Mouse (Mus musculus) adrenal gland, adult 8-10 months (tissue): ENCODE data around the gene Fkbp3. TPM values are rescaled to one million over a fixed set of nuclear protein-coding genes. Genes with fewer than 3 reads are reported as not detected.
"Not testable (repeated sequence)": the region's sequence is repeated elsewhere in the genome, so short reads cannot be mapped to it uniquely, and the experiment has no call there.

Source experiments
- DNase-seq: peaks from one replicate; pipeline ENCODE4 v3.0.0; 2022
- total RNA-seq, 4 experiments: library from RNA; stranded (reverse); gene quantifications; 2 replicates each; pipeline ENCODE4 v1.2.4; 2022

Gene Fkbp3
- 100 to 1,000 TPM in 3 of 4 experiments, 10 to 100 TPM in 1; 100.0 to 144 (median 129) TPM for total RNA-seq

- DNase-seq, result peak; percentile 95
Measured at GRCm38 (mm10) chr12:65073611-65074178, at the start of gene Fkbp3. Gene Fkbp3, minus strand, starts transcription at chr12:65074007.

DNA sequence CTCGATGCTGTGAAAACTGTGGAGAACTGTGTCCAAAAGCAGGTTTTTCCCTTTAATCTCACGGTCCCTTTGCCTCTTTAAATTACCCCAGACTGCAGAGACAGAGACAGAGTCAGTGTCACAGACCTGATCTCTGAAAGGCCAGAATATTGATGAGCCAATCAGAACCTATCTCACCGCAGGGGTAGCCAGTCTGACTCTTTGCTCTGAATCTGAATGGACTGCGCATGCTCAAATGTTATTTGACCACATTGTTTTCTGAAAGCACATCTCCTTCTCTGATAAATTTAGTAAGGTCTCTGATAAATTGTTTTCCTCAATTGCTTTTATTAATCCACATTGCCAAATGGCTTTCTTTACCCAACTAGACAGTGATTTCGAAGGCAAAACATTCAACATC is 45.6 kb upstream of the Fkbp3 start:
- no peak for DNase-seq

- DNase-seq, result no peak
Measured at GRCm38 (mm10) chr12:65118968-65119367, 45.2 kb upstream of the Fkbp3 start.

GRCm38 (mm10) chr12:65114978-65115377 is 41.2 kb upstream of the Fkbp3 start:
- not testable (repeated sequence) for DNase-seq

- no peak for DNase-seq
Measured at GRCm38 (mm10) chr12:65113925-65114324, 40.1 kb upstream of the Fkbp3 start.

DNA sequence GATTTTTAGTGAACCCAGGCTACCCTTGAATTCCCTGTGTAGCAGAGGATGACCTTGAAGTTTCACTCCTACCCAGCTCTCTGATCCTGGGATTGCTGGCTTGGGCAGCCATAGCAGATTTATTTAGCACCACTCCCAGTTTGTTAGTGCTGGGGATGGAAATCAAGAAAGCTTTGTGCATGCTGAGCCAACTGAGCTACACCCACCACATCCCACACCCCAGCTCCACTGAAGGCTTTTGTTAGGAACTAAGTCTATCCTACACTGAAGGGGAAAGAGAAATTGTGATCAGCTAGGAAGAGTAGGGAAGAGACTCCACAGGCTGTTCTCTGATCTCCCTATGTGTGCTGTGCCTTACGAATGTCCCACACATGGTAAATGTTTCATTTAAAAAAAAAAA is 39.0 kb upstream of the Fkbp3 start:
- DNase-seq, result no peak

- no peak for DNase-seq
Measured at GRCm38 (mm10) chr12:65111503-65111902, 37.7 kb upstream of the Fkbp3 start.

DNA sequence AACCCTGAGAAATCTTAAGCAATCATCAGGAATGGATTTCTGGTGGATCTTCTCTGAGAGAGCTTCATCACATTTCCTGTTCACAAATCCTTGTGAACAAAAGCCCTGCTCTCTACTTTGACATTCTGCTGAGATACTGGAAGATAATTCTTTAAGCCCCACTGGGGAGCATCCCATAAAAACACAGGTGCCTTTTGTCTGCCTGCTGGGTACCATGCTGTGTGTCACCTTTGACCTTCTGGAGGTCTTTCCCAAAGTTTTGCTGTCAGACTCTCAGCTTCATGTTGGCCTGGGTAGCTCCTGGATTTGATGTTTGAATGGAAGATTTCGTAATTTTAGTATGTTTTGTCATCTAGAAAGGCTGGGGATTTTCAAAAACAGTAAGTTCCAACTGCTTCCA is 34.9 kb upstream of the Fkbp3 start:
- DNase-seq, result no peak

- DNase-seq, result no peak
Measured at GRCm38 (mm10) chr12:65076906-65077305, 3.1 kb upstream of the Fkbp3 start.

DNA sequence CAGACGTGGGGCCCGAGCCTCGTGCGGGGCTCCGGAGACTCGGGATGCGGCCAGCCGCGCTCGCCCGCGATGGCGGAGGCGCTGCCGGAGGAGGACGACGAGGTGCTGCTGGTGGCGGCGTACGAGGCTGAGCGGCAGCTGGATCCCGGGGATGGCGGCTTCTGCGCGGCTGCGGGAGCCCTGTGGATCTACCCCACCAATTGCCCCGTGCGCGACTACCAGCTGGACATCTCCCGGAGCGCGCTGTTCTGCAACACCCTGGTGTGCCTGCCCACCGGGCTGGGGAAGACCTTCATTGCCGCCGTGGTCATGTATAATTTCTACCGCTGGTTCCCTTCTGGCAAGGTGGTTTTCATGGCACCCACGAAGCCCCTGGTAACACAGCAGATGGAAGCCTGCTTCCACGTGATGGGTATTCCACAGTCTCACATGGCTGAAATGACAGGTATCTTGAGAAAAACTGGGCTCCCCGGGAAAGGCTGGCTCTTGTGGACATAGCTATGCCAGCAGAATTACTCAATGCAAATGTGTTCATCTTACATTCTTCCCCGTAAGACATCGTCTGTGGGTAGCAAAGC is 2.0 kb upstream of the Fkbp3 start:
- DNase-seq, result peak; percentile 27

- DNase-seq, result peak; percentile 90
Measured at GRCm38 (mm10) chr12:65075085-65075732, 1.4 kb upstream of the Fkbp3 start, which contains the start of gene Fancm. Gene Fancm, plus strand, starts transcription at chr12:65075603.

DNA sequence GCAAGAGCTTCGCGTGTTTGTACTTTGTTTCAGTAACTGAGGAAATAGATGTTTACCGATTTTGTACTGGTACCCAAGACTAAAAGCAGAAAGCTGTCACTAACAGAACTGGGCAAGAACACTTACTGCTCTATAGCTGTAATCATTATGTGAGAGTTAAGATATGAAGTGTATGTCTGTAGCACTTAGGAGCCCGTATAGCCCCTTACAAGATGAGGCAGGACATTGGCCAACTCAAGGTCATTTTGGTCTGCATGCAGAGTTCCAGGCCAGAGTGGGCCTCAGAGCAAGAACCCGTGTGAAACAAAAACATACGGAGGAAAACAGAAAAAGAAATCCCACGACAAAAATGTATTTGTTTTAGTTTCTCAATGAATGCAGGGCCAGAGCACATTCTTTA is 844 bp upstream of the Fkbp3 start:
- DNase-seq, result no peak

DNA sequence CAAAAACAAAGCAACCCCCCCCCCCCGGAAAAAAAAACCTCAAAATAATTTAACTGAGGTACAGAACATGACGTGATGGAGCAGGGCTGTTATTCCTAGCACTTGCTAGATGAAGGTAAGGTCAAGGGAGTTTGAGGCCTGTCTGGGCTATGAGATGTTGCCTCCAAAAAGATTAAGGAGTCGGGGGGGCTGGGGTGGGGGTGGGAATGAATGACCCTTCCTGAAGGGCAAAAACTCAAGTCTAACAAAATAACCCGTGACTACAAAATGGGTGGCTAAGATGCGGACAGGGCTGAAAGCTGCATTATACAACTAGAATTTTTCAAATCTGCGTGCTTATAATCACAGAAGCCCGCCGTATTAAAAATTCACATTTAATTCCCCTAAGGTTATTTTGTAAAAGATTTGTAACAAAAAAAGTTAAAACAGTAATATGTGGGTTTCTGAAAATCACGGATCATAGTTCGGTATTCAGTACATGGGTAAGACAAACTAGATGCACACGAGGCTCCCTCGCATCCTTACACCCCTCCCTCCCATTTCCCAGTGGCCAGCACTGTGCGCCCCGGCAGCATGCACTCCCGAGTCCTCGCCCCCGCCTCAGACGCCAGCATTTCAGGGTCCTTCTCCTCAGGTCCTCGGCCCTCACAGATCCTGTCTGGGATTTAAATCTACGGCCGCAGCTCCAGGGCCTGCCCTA is 746 bp downstream of the Fkbp3 start:
- no peak for DNase-seq

- no peak for DNase-seq
Measured at GRCm38 (mm10) chr12:65068409-65068808, 5.4 kb downstream of the Fkbp3 start.

DNA sequence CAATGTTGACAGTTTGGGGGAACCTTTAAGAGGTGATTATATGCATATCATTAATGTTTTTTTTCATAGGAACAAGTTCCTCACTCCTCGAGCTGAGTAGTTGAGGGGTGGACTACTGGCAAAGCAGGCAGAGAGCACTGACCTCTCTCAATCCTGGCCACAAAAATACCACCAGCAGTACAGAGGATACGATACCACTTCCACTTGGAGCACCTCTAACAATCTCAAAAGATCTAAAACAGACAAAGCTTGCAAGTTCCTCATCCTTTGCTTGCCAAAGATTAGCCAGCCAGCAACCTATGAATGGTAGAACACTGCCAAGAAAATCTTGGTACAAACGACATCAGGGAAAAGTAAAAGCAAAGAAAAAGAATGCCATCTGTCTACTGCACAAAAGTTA is 7.6 kb downstream of the Fkbp3 start:
- DNase-seq, result no peak

- DNase-seq, result no peak
Measured at GRCm38 (mm10) chr12:65065241-65065640, 8.6 kb downstream of the Fkbp3 start.

- DNase-seq, result no peak
Measured at GRCm38 (mm10) chr12:65061082-65061481, 12.7 kb downstream of the Fkbp3 start.

DNA sequence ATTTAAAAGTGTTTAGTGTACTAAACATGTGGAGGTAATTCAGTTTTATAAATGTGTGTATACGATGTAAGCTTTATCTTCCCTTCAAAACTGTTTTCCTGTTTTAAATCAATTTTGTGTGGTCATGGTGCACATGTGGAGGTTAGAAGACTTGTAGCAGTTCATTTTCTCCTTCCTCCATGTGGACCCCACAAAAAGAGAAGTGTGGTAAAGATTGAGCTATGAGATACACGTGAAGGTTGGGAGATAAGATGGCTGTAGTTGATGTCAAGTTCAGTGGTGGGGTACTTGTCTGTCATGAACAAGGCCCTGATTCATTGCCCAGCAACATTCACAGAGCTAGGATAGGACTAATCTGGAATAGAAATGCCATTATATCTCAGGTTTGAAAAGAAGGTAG is 15.6 kb downstream of the Fkbp3 start:
- no peak for DNase-seq

DNA sequence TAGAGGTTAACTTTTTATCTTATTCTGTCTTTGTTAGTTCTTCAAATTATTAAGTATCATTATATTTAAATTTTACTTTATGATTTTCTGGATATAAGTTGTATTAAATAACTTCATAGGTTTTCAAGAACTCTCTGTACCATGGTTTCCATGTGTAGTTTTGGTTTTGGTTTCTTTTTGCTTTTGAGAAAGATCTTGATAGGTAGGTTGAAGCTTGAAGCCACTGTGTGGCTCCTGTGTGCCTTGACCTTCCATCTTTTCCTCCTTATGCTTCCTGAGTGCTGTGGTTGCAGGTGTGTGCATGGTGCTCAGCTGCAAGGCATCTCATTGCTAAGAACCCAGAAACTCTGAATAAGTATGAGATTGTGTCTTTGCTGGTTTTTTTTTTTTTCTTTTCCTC is 25.0 kb downstream of the Fkbp3 start:
- no peak for DNase-seq

DNA sequence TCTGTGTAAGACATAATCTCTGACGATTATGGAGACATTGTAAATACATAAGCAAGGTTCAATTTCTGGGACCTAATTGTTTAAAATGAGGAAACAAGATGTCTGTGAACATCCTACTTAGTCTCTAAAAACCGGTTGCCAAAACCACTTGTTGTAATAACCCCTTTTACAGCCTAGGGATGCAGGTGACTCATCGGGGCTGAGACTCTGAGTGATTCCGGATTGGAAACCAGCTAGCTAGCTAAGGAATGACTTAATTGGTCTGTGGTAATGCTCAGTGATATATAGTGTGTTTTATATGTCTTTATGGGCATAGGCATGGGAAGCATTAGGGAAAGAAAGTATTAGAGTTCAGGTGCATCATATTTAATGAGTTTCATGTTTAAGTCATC is 36.3 kb downstream of the Fkbp3 start:
- peak; percentile 14 for DNase-seq

DNA sequence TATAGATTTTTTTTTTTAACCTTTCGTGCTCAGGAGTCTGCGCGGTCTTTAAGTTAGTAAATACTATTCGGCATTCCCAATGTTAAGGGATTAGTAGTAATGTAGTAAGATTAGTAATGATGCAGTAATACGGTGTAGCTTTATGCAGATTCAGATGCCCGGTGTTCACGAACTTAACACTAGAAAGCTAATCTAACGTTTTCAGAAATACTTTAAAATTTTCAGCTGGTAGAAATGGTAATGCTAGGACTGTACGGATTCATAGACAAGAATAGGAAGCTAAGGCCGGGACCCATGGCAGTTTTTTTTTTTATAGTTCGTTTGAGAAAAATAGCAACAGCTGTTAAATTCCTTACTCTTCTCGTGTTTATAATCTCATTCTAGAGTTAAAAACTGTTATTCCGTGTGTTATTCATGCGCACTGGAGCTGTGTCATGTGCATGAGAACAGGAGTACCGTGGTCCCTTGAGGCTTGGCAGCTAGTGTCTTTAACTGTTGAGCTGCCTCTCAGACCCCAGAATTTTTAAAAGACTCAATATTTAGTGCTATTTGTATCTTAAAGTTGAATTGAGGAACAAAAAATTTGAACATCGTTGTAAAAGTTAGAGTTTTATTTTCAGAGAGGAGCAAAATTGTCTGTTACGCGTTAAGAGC is 36.8 kb downstream of the Fkbp3 start:
- no peak for DNase-seq

GRCm38 (mm10) chr12:65036190-65036870 is 37.5 kb downstream of the Fkbp3 start, which contains the start of gene Prpf39:
Gene Prpf39, plus strand, starts transcription at chr12:65036333.
- peak; percentile 82 for DNase-seq
